Mouse (Mus musculus) megakaryocyte-erythroid progenitor cell, adult 5-6 weeks (primary cell): Measurements from ENCODE around the gene Haao. TPM values are rescaled to one million over a fixed set of nuclear protein-coding genes. Genes with fewer than 3 reads are reported as not detected.
A peak's percentile ranks its signal among the peaks of the same experiment; 100 is the strongest.

ENCODE experiments used
- ATAC-seq: replicated peaks from 2 replicates; pipeline ENCODE4 v1.8.0; 2016; ENCODE audit warnings: mild to moderate bottlenecking, inconsistent platforms; ENCODE audit not compliant: severe bottlenecking, poor library complexity, low FRiP score, low TSS enrichment
- total RNA-seq, 2 experiments: library from RNA; stranded (forward) in 1 of 2; stranded (reverse) in 1 of 2; fragments of 200-1000, 215-1000 nt in 1 of 2; fragments of >200 nt in 1 of 2; fragmentation: Nextera tagmentation in 1 of 2; gene quantifications; 2 replicates each; pipeline ENCODE4 v1.2.3; 2014 to 2017

Gene Haao
- total RNA-seq, 2 experiments from 2014 or later = 3.2 to 3.9 TPM

DNA sequence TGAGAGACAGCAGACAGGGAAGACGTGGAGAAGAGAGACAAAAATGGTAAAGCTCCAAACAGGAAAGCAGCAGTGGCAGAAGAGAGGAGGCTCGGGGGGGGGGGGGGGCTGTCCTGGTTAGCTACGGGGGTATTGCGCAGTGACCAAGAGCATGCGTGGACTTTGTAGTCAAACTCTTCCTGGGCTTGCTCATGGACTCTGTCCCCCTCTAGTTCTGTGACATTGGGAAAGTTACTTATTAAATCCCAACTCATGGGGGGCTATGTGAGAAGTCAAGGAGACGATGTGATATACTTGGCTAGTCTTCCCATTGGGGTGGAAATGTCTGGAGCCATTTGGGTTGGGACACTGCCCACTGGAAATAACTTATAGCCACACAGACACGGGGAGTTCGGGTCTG, 2.2 kb downstream of the Haao start:
- ATAC-seq = no peak

DNA sequence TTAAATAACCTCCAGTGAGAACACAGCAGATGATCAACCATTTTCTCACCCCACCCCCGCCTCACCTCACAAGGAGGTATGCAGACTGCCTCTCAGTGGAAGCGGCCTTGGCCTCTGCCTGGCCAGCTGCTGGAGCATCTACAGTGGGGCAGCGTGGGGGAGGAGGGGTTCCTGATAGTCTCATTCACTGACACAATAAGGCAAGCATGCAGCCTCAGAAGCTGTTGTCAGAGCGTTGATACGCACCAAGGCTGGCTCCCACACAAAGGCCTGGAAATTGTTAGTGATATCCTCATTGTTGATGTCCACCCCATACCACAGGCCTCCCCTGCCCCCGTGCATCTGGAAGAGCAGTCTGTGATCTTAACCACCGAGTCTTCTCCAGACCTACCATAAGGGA, 4.0 kb downstream of the Haao start:
- ATAC-seq = no peak

- no peak for ATAC-seq
Observed at GRCm38 (mm10) chr17:83841011-83841410, 6.8 kb downstream of the Haao start.

GRCm38 (mm10) chr17:83839132-83839531, 8.6 kb downstream of the Haao start:
- peak; percentile 37; the same call in 1 of the 2 replicates for ATAC-seq

GRCm38 (mm10) chr17:83837659-83838190, 10.0 kb downstream of the Haao start:
- ATAC-seq = no peak

DNA sequence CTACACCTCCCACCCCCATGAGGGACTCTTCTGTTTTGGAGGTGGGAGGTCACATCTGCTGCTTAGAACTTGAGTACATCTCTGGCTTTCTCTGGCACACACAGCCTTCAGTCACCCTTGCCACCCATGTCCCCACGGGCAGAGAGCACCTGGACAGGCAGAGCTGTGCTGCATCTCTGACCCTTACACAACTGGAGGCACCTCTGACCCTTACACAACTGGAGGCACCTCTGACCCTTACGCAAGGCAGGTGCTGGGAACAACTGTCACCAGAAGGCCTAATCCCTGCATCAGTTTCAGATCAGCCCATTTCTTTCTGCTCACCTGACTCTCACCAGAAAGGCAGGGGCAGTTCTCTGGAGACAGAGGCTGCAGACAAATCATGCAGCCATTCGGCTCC, 11.7 kb downstream of the Haao start:
- no peak for ATAC-seq

DNA sequence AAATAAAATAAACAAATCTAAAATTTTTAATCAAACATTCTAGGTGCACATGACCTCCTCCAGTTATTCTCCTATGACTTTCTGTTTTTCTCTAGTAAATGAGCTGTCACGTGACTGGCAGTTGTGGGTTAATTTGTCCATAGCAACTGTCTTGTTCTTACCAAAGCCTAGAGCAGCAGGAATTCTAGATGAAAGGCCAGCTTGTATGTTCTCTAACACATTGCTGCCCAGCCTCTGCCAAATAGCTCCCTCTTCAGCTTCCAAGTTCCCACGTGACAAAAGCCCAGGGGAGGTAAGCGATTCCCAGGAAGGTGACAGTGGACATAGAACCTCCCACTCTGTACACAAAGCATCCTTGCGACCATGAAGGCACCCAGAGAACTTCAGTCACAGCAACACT, 13.6 kb downstream of the Haao start:
- ATAC-seq = no peak

DNA sequence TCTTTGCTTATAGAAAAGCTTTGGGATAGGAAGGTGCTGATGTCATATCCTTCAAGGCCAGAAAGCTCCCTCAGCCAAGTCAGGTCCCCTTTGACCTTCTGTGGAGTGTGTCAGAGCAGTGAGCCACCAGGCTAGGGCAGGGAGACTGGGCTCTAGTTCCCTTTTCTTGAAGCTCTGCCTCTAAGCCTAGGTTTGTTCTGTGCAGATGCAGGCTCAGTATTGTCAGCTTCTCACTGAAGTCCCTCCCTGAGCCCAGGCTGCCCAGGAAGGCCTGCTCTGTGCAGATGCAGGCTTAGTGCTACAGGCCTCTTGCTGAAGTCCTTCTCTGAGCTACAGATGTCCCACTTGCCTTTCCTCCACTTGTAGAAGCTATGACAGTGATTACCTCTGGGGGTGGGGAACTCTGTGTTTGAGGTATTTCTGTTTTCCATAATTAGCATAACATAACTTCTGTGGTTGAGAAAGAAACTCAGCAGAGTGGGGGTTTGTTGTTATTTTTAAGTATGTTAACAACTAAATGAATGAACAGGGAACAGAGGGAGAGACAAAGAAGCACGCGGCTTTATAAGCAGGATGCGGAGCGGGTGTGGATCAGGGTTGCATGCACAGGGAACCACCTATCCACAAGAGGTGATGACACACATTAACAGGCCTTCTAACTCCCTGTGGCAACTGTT, 17.0 kb downstream of the Haao start:
- no peak for ATAC-seq

GRCm38 (mm10) chr17:83829356-83829755, 18.4 kb downstream of the Haao start:
- ATAC-seq = no peak

DNA sequence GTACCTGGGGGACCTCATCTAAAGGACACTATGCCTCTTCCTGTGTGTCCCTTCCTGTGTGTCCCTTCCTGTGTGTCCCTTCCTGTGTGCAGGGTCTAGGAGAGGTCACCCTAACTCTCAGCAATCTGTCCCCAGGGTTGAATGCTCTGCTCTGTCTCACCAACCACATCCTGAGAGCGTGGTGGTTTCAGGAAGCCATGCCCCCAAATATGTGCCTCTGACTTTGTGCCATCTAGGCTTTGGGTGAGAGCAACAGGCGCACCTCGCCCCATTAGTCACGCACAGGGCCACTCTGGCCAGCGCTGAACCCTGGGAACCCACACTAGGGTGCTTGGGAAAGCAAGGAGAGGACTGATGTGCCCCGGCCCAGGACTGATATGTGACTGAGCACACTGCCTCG, 23.9 kb downstream of the Haao start:
- ATAC-seq = no peak

DNA sequence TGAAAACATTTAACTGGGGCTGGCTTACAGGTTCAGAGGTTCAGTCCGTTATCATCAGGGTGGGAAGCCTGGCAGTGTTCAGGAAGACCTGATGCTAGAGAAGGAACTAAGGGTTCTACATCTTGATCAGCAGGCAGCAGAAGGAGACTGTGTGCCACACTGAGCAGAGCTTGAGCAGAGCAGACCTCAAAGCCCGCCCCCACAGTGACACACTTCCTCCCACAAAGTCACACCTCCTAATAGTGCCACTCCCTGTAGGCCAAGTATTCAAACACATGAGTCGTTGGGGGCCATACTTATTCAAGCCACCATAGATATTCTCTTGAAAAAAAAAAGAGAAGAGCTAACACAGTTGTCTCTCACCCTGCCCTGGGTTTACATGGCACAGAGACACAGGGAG, 25.9 kb downstream of the Haao start:
- ATAC-seq = no peak

- no peak for ATAC-seq
Observed at GRCm38 (mm10) chr17:83820701-83821100, 27.1 kb downstream of the Haao start.

DNA sequence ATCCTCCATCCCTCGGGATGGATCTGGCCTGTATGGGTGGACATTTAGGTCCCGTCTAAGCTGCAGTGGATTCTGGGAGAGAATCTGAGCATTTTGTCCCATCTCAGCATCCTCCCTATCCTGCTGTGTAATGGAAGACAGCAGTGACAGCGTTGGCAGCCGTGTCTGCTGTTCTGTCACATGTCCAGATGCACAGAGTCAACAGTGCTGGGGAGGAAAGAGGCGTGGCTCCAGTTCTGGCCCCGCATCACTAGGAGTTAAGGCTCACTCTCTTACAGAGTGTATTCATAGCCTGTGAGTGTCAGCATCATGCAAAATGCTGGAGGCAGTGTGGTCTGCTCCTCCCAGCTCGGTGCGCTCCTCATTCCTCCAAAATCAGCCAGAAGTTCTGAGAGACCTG, 28.3 kb downstream of the Haao start:
- ATAC-seq = 0 out of 2 replicates have a peak, but pooled peaks have one; percentile 31

DNA sequence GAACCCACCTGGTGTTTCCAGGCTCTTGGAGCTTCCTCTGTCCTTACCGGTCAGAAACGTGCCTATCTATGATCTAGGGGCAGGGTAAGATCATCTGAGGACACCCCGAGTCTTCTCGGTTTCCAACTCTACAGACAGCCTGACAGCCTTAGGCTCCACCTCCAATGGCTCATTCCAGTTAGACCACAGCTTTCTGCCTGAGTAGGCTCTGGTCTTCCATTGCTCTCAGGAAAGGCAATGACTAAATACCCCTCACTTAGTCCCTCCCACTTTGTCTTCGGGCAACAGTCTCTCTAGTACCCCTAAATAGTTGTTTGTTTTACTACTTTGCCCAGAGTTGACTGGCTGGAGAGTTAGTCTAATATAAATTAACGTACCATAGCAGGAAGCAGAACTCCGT, 30.8 kb downstream of the Haao start:
- peak; percentile 31; the same call in 1 of the 2 replicates for ATAC-seq

DNA sequence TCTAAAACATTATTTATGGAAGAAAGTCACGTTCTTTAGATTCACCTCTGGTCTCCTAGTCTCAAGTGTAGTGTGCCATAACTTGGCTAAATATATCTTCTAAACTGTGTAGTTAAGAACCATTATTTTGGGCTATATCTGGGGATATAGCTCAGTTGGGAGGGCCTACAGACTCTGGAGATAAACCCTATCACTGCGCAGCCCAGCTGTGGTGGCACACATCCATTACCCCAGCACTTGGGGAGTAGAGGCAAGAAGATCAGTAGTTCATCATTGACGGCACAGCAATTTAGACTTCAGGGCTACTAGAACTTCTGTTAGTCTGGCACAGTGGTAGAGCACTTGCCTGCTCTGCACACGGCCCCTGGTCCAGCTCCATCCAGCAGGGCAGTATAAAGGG, 34.7 kb downstream of the Haao start:
- ATAC-seq = peak; percentile 35

- ATAC-seq = no peak
Observed at GRCm38 (mm10) chr17:83812200-83812944, 35.4 kb downstream of the Haao start.

DNA sequence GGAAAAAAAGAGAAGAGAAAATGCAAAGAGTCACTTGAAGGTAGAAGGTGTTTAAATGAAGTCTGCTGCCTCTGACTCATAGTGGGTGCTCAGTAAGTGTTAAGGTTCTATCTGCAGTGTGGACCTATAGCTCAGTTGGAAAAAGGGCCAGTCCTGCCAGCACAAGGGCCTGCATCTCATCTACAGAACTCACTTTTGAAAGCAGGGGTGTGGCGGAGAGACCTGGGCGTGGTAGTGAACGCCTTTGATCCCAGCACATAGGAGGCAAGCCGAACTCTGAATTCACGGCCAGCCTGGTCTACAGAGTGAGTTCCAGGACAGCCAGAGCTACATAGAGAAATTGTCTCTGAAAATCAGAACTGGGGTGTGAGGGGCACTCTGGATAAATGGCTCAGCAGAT, 37.5 kb downstream of the Haao start:
- no peak for ATAC-seq

DNA sequence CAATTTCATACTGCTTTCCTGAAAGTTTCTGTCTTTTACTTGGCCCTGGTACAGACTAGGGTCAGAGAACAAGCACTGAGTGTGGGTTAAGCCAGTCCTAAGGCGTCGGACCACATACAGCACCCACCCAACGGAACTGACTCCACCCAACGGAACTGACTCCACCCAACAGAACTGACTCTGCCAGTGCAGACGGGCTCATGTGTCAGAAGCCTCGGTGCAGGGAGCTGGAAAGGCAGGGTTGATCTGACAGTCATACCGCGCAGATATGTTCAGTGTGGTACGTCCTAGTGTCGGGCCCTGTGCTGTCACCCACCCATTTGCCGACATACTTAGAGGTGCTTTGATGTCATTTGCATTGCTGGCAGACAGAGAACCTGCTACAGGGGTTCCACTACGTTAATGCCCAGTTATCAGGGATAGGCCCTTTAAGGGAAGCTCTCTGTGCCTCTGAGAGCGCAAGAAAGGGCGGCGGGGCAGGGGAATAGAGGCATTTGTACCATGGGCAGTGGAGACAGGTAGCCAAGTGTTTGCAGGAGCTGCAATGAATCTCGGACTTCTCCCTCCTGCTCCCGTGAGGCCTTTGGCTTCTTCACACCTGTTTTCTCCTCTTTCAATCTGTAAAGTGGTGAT, 38.5 kb downstream of the Haao start:
- peak; percentile 81 for ATAC-seq

GRCm38 (mm10) chr17:83808476-83809098, 39.2 kb downstream of the Haao start:
- ATAC-seq = no peak

DNA sequence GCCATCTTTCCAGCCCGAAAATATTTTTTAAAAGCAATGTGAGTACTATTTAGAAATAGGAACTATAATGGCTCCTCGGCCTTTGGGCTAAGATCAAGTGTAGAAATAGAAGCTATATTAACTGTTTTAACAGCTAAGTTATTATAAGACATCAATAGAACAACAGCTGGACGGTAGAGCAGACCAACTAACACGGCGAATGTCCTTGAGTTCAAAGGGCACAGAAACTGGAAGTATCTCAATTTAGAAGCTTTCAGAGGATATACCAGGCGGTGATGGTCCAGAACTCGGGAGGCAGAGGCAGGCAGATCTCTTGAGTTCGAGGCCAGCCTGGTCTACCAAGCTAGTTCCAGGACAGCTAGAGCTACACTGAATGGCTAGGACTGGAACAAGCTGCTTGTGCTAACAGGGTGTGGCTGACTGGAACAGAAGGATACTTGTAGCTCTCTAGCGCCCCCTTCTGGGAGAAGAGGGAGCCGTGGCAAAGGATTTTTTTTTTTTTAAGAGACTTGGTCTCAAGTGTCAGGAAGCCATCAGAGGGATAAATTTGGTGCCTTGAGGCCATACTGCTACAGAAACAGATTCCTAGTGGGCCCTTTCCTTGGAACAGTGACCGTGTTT, 39.9 kb downstream of the Haao start:
- peak; percentile 32 for ATAC-seq
